In genomic region chr7:92493521-92493920, GRCm38 (mm10) we compare ENCODE assay signal across 22 mouse cellular contexts.
DNase-seq lines count a peak whose midpoint lies in the region.
"Had no signal": no experiment of that assay in that cellular context is flagged by ENCODE, and none has a peak within 500 bp of the region (broad histone marks: within the 10 kb centered on the region; RNA-seq: fewer than 3 reads in every experiment).

No protein-coding gene starts in this region.

- H3K27me3 ChIP-seq in heart, embryonic 10.5 days (ENCODE audit: insufficient read depth, poor library complexity, severe bottlenecking) = no peaks in the 10 kb centered on the region
- H3K27me3 ChIP-seq: forebrain, embryonic 12.5 days; forebrain, embryonic 15.5 days; heart, embryonic 13.5 days; hindbrain, embryonic 13.5 days; intestine, embryonic 15.5 days had no signal

- H3K27ac ChIP-seq in heart, embryonic 10.5 days = no peak overlapping the region
- H3K27ac ChIP-seq: forebrain, embryonic 12.5 days; forebrain, embryonic 15.5 days; heart, embryonic 13.5 days; hindbrain, embryonic 13.5 days; intestine, embryonic 15.5 days had no signal

- peak; percentile 96 for DNase-seq in heart, adult 11 months
- DNase-seq in heart, postnatal 10 days = no peak
- DNase-seq in heart, adult 9 months (ENCODE audit: low spot score in 2 of 2) = peak; percentile 31 to 45
- DNase-seq in heart, embryonic 10.5 days (ENCODE audit: low spot score) = no peak
- peak; percentile 49 for DNase-seq in NIH3T3 (ENCODE audit: low read depth)
- peak; percentile 57 for DNase-seq in fibroblast of lung, adult 2 months (ENCODE audit: low read depth)
- DNase-seq in embryo, embryonic 11 days = no peak
- no peak for DNase-seq in cerebellum, postnatal 36 days
- DNase-seq: adrenal gland, postnatal 10 days; adrenal gland, postnatal 36 days; B cell, adult 2 months; cerebellum, adult 18-20 months; cerebellum, adult 9-10 months; cerebellum, postnatal 14 days; gastrocnemius, postnatal 25 days; kidney, adult 11 months; kidney, adult 8-10 months had no signal

- H3K4me3 ChIP-seq in heart, embryonic 10.5 days = no peak overlapping the region
- H3K4me3 ChIP-seq: forebrain, embryonic 12.5 days; forebrain, embryonic 15.5 days; heart, embryonic 13.5 days; hindbrain, embryonic 13.5 days; intestine, embryonic 15.5 days had no signal

- no peaks in the 10 kb centered on the region for H3K4me1 ChIP-seq in heart, embryonic 10.5 days
- H3K4me1 ChIP-seq: forebrain, embryonic 12.5 days; forebrain, embryonic 15.5 days; heart, embryonic 13.5 days; hindbrain, embryonic 13.5 days; intestine, embryonic 15.5 days had no signal

- intact Hi-C loops in heart, postnatal 10 days (cut with DNase I) = no loop called here

- 71% methylated on average over 2 of the region's 2 CpGs for WGBS in heart, embryonic 10.5 days

- H3K36me3 ChIP-seq in heart, embryonic 10.5 days = no peaks in the 10 kb centered on the region
- H3K36me3 ChIP-seq: forebrain, embryonic 12.5 days; forebrain, embryonic 15.5 days; heart, embryonic 13.5 days; hindbrain, embryonic 13.5 days; intestine, embryonic 15.5 days had no signal

- no peaks in the 10 kb centered on the region for H3K9me3 ChIP-seq in heart, embryonic 10.5 days
- H3K9me3 ChIP-seq: forebrain, embryonic 12.5 days; forebrain, embryonic 15.5 days; heart, embryonic 13.5 days; hindbrain, embryonic 13.5 days; intestine, embryonic 15.5 days had no signal

Comparison
In these comparisons a context has a peak if more than half of its experiments do, and no peak if none do; other contexts are left out.
1. DNase-seq: peak in heart, adult 11 months (single experiment), heart, adult 9 months (2 of 2), NIH3T3 (single experiment) and fibroblast of lung, adult 2 months (single experiment); none in heart, postnatal 10 days (0 of 2), heart, embryonic 10.5 days (single experiment), embryo, embryonic 11 days (single experiment) and cerebellum, postnatal 36 days (0 of 2).